In the genomic region with DNA sequence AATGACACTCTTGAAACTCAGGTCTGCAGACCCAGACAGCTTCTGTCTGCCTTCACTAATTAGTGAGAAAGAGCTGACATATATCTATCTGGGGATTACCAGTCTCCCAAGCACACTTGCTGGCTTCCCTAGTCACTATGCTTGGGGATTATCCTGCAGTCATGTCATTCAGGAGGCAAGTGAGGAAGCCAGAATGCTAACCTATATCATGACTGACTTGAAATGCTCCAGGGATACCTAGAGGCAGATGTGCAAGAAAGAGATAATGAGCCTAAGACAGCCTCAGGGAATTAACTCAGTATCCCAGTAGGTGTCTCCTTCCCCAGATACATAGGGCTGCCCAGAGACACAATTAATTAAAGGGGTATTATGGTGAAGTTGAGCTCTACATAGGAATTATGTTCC, we compare ENCODE assay signal across 23 mouse cellular contexts.
DNase-seq lines count a peak whose midpoint lies in the region; ATAC-seq lines count a peak whose summit lies in the region.
"Had no signal": no experiment of that assay in that cellular context is flagged by ENCODE, and none has a peak within 500 bp of the region (broad histone marks: within the 10 kb centered on the region; RNA-seq: fewer than 3 reads in every experiment).

No protein-coding gene starts in this region.

- no peak overlapping the region for H3K9ac ChIP-seq in hindbrain, embryonic 14.5 days
- H3K9ac ChIP-seq in hindbrain, embryonic 13.5 days = no peak overlapping the region
- no peak overlapping the region for H3K9ac ChIP-seq in midbrain, embryonic 12.5 days (replicated peaks)
- H3K9ac ChIP-seq in midbrain, embryonic 16.5 days (ENCODE audit: low read depth, low read length) = no peak overlapping the region
- H3K9ac ChIP-seq in intestine, embryonic 16.5 days (ENCODE audit: low read depth, low read length) = no peak overlapping the region
- H3K9ac ChIP-seq: embryonic facial prominence, embryonic 13.5 days had no signal

- DNase-seq in hindbrain, embryonic 14.5 days (ENCODE audit: low spot score) = no peak
- peak; percentile 8 for DNase-seq in retina, postnatal 7 days (ENCODE audit: low read depth, low spot score)
- DNase-seq in heart, adult 9 months (ENCODE audit: low spot score in 2 of 2) = no peak
- DNase-seq: adrenal gland, adult 8-10 months; adrenal gland, postnatal 36 days; cerebellum, adult 11-12 months; cerebellum, adult 9-10 months; cerebellum, postnatal 25 days; gastrocnemius, postnatal 36 days; heart, adult 11 months; heart, postnatal 10 days; heart, postnatal 4 days had no signal

- no peaks in the 10 kb centered on the region for H3K36me3 ChIP-seq in hindbrain, embryonic 14.5 days (replicated peaks; ENCODE audit: control insufficient read depth, insufficient read depth)
- no peaks in the 10 kb centered on the region for H3K36me3 ChIP-seq in hindbrain, embryonic 13.5 days
- no peaks in the 10 kb centered on the region for H3K36me3 ChIP-seq in midbrain, embryonic 12.5 days
- H3K36me3 ChIP-seq in midbrain, embryonic 16.5 days (ENCODE audit: control insufficient read depth, insufficient read depth, low read length) = no peaks in the 10 kb centered on the region
- no peaks in the 10 kb centered on the region for H3K36me3 ChIP-seq in intestine, embryonic 16.5 days (ENCODE audit: control insufficient read depth, insufficient read depth, low read length)
- H3K36me3 ChIP-seq: embryonic facial prominence, embryonic 13.5 days; forebrain, embryonic 10.5 days; heart, embryonic 10.5 days had no signal

- ATAC-seq in hindbrain, embryonic 14.5 days (ENCODE audit: low FRiP score) = peak; percentile 24; the same call in 1 of the 2 replicates
- no peak for ATAC-seq in hindbrain, embryonic 13.5 days (ENCODE audit: low FRiP score)
- ATAC-seq in midbrain, embryonic 12.5 days (ENCODE audit: low FRiP score, low read depth) = peak; percentile 81
- ATAC-seq in midbrain, embryonic 16.5 days = peak; percentile 91
- no peak for ATAC-seq in intestine, embryonic 16.5 days
- ATAC-seq: forebrain, embryonic 14.5 days; hindbrain, embryonic 16.5 days; inflammation-experienced regulatory T-cells, adult 6 months had no signal

- no peaks in the 10 kb centered on the region for H3K27me3 ChIP-seq in hindbrain, embryonic 14.5 days (ENCODE audit: control insufficient read depth, insufficient read depth, low read length)
- H3K27me3 ChIP-seq in hindbrain, embryonic 13.5 days = no peaks in the 10 kb centered on the region
- H3K27me3 ChIP-seq in midbrain, embryonic 12.5 days = no peaks in the 10 kb centered on the region
- no peaks in the 10 kb centered on the region for H3K27me3 ChIP-seq in midbrain, embryonic 16.5 days (ENCODE audit: control insufficient read depth, insufficient read depth, low read depth, low read length)
- H3K27me3 ChIP-seq in intestine, embryonic 16.5 days (replicated peaks; ENCODE audit: control insufficient read depth, insufficient read depth, low read length) = no peaks in the 10 kb centered on the region
- H3K27me3 ChIP-seq: embryonic facial prominence, embryonic 13.5 days had no signal

- no peak overlapping the region for H3K27ac ChIP-seq in hindbrain, embryonic 14.5 days
- no peak overlapping the region for H3K27ac ChIP-seq in hindbrain, embryonic 13.5 days
- H3K27ac ChIP-seq in midbrain, embryonic 12.5 days (replicated peaks) = no peak overlapping the region
- H3K27ac ChIP-seq in midbrain, embryonic 16.5 days (ENCODE audit: low read length) = no peak overlapping the region
- no peak overlapping the region for H3K27ac ChIP-seq in intestine, embryonic 16.5 days (ENCODE audit: low read length)
- H3K27ac ChIP-seq: embryonic facial prominence, embryonic 13.5 days; forebrain, embryonic 10.5 days; heart, embryonic 10.5 days had no signal

- no peak overlapping the region for H3K4me3 ChIP-seq in hindbrain, embryonic 14.5 days (replicated peaks; ENCODE audit: low read length)
- H3K4me3 ChIP-seq in hindbrain, embryonic 13.5 days = no peak overlapping the region
- H3K4me3 ChIP-seq in midbrain, embryonic 12.5 days = no peak overlapping the region
- no peak overlapping the region for H3K4me3 ChIP-seq in midbrain, embryonic 16.5 days (ENCODE audit: low read depth, low read length)
- no peak overlapping the region for H3K4me3 ChIP-seq in intestine, embryonic 16.5 days (ENCODE audit: low read length)
- H3K4me3 ChIP-seq: embryonic facial prominence, embryonic 13.5 days; erythroblast, embryonic 14.5 days; forebrain, embryonic 10.5 days; heart, embryonic 10.5 days had no signal

- H3K4me2 ChIP-seq in hindbrain, embryonic 14.5 days (replicated peaks) = no peak overlapping the region
- H3K4me2 ChIP-seq in hindbrain, embryonic 13.5 days = no peak overlapping the region
- no peak overlapping the region for H3K4me2 ChIP-seq in midbrain, embryonic 12.5 days (replicated peaks)
- H3K4me2 ChIP-seq in midbrain, embryonic 16.5 days (ENCODE audit: low read length) = no peak overlapping the region
- no peak overlapping the region for H3K4me2 ChIP-seq in intestine, embryonic 16.5 days (ENCODE audit: low read depth, low read length)
- H3K4me2 ChIP-seq: embryonic facial prominence, embryonic 13.5 days had no signal

- no peaks in the 10 kb centered on the region for H3K9me3 ChIP-seq in hindbrain, embryonic 14.5 days (ENCODE audit: control insufficient read depth, low read length)
- H3K9me3 ChIP-seq in hindbrain, embryonic 13.5 days = no peaks in the 10 kb centered on the region
- no peaks in the 10 kb centered on the region for H3K9me3 ChIP-seq in midbrain, embryonic 12.5 days
- no peaks in the 10 kb centered on the region for H3K9me3 ChIP-seq in midbrain, embryonic 16.5 days (replicated peaks; ENCODE audit: control insufficient read depth, low read length, poor library complexity, severe bottlenecking)
- no peaks in the 10 kb centered on the region for H3K9me3 ChIP-seq in intestine, embryonic 16.5 days (ENCODE audit: control insufficient read depth, low read length)
- H3K9me3 ChIP-seq: embryonic facial prominence, embryonic 13.5 days; forebrain, embryonic 10.5 days; heart, embryonic 10.5 days had no signal

- H3K4me1 ChIP-seq in hindbrain, embryonic 14.5 days (replicated peaks; ENCODE audit: control insufficient read depth, insufficient read depth, low read length) = no peaks in the 10 kb centered on the region
- H3K4me1 ChIP-seq in hindbrain, embryonic 13.5 days (replicated peaks) = peaks cover 4% of the 10 kb centered on the region; the same call in 1 of the 2 replicates
- H3K4me1 ChIP-seq in midbrain, embryonic 12.5 days = no peaks in the 10 kb centered on the region
- H3K4me1 ChIP-seq in midbrain, embryonic 16.5 days (ENCODE audit: control insufficient read depth, insufficient read depth, low read length) = no peaks in the 10 kb centered on the region
- no peaks in the 10 kb centered on the region for H3K4me1 ChIP-seq in intestine, embryonic 16.5 days (ENCODE audit: control insufficient read depth, insufficient read depth, low read length)
- H3K4me1 ChIP-seq: embryonic facial prominence, embryonic 13.5 days; heart, embryonic 10.5 days had no signal

Comparison
In these comparisons a context has a peak if more than half of its experiments do, and no peak if none do; other contexts are left out.
1. ATAC-seq: peak in hindbrain, embryonic 14.5 days (single experiment), midbrain, embryonic 12.5 days (single experiment) and midbrain, embryonic 16.5 days (single experiment); none in hindbrain, embryonic 13.5 days (single experiment) and intestine, embryonic 16.5 days (single experiment).